Mouse (Mus musculus) gastrocnemius, adult 8-10 months (tissue): ENCODE results near the gene Rnf43. TPM values are rescaled to one million over a fixed set of nuclear protein-coding genes. Genes with fewer than 3 reads are reported as not detected.

Experiments used
- DNase-seq, 2 experiments: peaks; one replicate each; pipeline ENCODE4 v3.0.0; 2022; ENCODE audit warnings: low spot score in 2 of 2
- total RNA-seq, 4 experiments: library from RNA; stranded (reverse); gene quantifications; 2 replicates each; pipeline ENCODE4 v1.2.4; 2022

Rnf43 gene
- total RNA-seq, 4 experiments from 2014 or later: 0.92 to 1.7 (median 1.6) TPM

DNA sequence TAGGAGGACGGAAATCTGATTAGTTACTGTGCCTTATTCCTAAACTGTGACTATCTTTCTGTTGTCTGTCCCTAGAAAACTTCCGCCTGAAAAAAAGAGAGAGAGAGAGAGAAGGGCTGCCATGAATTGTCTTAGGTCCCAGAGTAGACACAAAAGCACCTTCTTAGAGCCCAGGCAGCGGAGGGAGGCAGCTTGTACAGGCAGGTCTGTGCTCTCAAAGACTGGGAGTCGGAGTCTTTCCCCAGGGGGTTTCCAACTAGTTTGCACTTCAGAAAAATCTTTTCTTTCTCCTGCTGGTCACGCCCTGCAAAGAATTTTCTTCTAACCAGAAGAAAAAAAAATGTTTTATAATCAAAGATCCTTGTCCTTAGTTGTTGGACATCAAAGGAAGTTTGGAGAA lies 15.2 kb downstream of the Rnf43 start:
- DNase-seq: no peak

GRCm38 (mm10) chr11:87678545-87678944 lies 16.0 kb downstream of the Rnf43 start:
- no peak for DNase-seq

- no peak for DNase-seq
Observed at GRCm38 (mm10) chr11:87678976-87679375, 16.5 kb downstream of the Rnf43 start.

GRCm38 (mm10) chr11:87680786-87681185 lies 18.3 kb downstream of the Rnf43 start:
- no peak for DNase-seq

GRCm38 (mm10) chr11:87682096-87682495 lies 19.6 kb downstream of the Rnf43 start:
- no peak for DNase-seq

GRCm38 (mm10) chr11:87682838-87683571 lies 20.5 kb downstream of the Rnf43 start:
- no peak for DNase-seq

GRCm38 (mm10) chr11:87686407-87686806 lies 23.9 kb downstream of the Rnf43 start:
- no peak for DNase-seq

DNA sequence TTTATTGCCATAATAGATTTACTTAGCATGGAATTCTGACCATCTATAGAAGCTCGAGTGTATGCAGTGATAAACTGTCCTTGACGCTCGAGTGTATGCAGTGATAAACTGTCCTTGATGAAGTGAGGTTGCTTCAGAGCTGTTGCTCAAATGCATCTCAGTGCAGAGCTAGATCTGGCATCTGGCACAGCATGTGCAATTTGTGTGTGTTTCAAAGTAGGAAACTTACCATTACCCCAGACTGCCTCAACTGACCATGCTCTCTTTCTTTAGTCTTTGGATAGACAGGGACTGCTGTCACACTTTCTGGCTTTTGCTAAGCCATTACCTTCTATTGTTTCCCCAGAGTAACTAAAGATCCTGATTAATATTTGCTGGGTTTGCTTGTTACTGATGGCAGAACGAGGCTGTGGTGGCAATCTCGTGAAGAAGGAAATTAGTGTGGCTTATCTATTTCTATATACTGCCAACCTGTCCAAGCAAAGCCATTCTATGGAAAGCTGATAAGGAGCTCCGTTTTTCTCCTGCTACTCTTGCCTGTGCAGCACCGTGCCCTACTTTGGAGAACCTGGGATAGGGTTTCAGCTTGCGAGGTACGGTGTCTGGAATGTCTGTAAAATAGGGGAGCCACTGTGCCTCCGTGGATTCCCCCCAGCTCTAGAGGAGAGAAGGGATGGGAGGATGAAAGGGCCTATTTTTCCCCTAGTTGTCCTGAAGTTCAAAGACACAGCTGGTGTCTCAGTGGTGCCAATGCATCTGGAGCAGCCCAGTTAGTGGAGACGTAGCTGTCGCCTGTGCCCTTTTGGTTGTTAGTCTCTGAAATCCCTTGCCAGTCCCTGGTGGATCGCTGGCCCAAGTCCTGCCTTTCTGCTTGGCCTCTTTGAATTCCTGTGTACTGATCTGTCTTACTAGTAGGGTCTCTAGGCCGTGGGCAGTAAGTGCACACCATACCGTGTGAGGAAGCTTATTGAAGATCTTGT lies 25.0 kb downstream of the Rnf43 start:
- no peak for DNase-seq

- DNase-seq: no peak
Observed at GRCm38 (mm10) chr11:87688478-87689203, 26.1 kb downstream of the Rnf43 start.

- DNase-seq: no peak
Observed at GRCm38 (mm10) chr11:87689402-87689808, 26.9 kb downstream of the Rnf43 start.

- DNase-seq: no peak
Observed at GRCm38 (mm10) chr11:87690054-87690740, 27.7 kb downstream of the Rnf43 start.

DNA sequence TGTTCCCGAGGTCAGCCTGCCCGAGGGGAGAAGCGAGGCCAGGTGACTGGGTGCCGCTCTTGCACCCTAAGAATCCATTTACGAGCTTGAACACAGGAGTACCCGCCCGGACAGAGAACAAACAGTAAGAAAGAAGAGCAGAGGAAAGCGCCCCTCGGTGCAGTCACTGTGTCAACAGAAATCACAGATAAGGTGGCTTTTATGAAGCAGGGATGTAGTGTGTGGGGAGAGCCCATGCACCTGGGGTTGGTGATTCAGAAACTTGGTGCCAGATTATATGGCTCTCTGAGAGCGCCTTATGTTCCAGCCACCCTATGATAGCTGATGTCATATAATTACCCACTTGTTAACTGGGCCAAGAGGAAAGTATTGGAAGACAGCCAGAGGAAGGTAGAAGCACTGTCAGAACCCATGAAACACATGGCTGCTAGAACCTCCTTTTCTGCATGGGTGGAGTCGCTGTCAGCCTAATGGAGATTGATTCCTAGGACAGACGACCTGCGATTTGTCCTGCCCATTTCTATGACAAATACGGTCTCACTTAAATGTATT lies 34.7 kb downstream of the Rnf43 start:
- DNase-seq: no peak

- DNase-seq: no peak
Observed at GRCm38 (mm10) chr11:87698126-87698525, 35.6 kb downstream of the Rnf43 start.

- no peak for DNase-seq
Observed at GRCm38 (mm10) chr11:87701108-87701507, 38.6 kb downstream of the Rnf43 start.

DNA sequence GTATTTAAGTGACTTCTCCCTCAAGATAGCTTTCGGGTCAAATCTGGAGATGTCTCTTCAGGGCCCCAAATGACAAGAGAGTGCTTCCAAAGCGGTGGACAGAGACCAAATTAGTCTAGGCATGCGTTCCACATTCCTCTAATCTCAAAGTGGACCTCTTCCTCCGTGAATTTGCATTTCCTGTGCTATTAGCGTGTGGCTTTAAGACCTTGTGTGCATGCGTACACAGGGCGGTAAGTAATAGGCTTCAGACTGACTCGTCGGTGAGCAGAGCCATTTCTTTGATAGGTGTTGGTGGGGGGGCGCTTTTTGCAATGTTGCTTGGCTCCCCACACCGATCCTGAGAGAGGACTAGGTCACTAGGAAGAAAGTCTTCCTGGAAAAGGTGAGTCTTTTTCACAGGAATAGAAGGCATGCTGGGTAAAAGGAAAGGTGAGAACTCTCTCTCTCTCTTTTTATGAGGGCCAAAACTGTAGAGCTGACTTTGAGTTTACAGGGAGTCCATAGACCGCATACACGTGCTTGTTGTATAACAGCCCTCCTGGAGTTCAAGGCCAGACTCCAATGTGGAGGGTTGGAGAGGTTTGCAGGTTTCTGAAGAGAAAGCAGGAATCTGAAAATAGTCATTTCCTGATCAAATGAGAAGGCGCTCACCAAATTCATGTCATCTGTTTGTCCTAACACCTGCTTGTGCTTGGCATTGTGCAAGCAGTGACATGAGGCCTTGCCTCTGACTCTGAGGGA lies 39.5 kb downstream of the Rnf43 start:
- DNase-seq: no peak

DNA sequence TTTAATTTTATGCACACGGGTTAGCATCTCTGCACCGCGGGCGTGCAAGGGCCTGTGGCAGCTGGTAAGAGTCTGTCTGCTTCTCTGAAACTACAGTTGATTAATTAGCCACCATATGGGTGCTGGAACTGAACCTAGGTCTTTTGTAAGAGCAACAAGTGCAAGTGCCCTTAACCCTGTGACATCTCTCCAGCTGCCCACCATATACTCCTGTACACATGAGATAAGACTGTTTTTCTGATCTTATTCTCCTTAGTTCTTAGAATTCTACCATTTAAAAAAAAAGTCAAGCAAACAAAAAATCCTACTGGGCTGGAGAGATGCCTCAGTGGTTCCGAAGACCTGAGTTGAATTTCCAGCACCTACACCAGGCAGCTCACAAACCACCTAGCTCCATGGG lies 41.1 kb downstream of the Rnf43 start:
- no peak for DNase-seq

GRCm38 (mm10) chr11:87704289-87704688 lies 41.8 kb downstream of the Rnf43 start:
- no peak for DNase-seq

DNA sequence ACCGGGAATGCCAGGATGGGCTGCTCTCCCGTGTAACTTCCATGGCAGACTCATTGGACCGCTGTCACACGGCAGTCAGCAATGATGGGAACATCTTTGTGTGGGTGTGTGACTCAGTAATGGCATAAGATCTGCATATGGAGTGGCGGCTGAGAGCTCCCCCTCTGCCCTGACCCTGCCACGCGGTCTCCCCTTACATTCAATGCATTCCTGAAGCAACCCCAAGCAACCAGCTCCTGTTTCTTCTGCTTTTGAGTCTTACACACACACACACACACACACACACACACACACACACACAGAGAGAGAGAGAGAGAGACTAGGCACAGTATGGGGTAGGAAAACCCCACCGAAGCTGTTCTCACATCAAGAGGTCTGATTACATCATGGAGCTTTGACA lies 45.0 kb downstream of the Rnf43 start:
- no peak for DNase-seq

GRCm38 (mm10) chr11:87708979-87709378 lies 46.5 kb downstream of the Rnf43 start:
- DNase-seq: no peak
